Mouse (Mus musculus) intestine, postnatal 0 days (tissue): ENCODE measurements at regions not wholly inside any gene's neighbourhood (a gene's known extent, or its start where the extent isn't known, plus 50 kb on each side); places are given as distances from the start of the nearest gene placed in this dataset.

Source experiments
- ATAC-seq: fragments of 200-750 bp; cut with Nextera tagmentation; 2 replicates; pipeline ENCODE4 v1.8.0; 2017; ENCODE audit warnings: mild to moderate bottlenecking, moderate TSS enrichment, moderate library complexity
- H3K27ac ChIP-seq: fragments of 300-500 bp; sonication (generic); 2 replicates; pipeline ENCODE4 v1.5.1; 2014; ENCODE audit warnings: mild to moderate bottlenecking, low read depth, low read length, moderate library complexity
- H3K27me3 ChIP-seq: fragments of 300-500 bp; sonication (generic); replicated peaks from 2 replicates; pipeline ENCODE4 v1.6.1; 2014; ENCODE audit warnings: low read length, mixed read lengths; ENCODE audit not compliant: control insufficient read depth, insufficient read depth
- H3K36me3 ChIP-seq: fragments of 300-500 bp; sonication (generic); 2 replicates; pipeline ENCODE4 v1.6.1; 2014; ENCODE audit warnings: mild to moderate bottlenecking, moderate library complexity; ENCODE audit not compliant: control insufficient read depth, insufficient read depth
- H3K4me1 ChIP-seq: fragments of 300-500 bp; sonication (generic); replicated peaks from 2 replicates; pipeline ENCODE4 v1.6.1; 2014; ENCODE audit warnings: antibody characterized with exemption, low read length, mixed read lengths; ENCODE audit not compliant: control insufficient read depth, insufficient read depth
- H3K4me2 ChIP-seq: fragments of 300-500 bp; sonication (generic); replicated peaks from 2 replicates; pipeline ENCODE4 v1.6.1; 2014; ENCODE audit warnings: low read depth, mild to moderate bottlenecking, moderate library complexity
- H3K4me3 ChIP-seq: fragments of 300-500 bp; sonication (generic); 2 replicates; pipeline ENCODE4 v1.5.1; 2014; ENCODE audit warnings: low read depth, low read length
- H3K9ac ChIP-seq: fragments of 300-500 bp; sonication (generic); 2 replicates; pipeline ENCODE4 v1.6.1; 2014; ENCODE audit warnings: mild to moderate bottlenecking, low read depth, low read length
- H3K9me3 ChIP-seq: fragments of 300-500 bp; sonication (generic); 2 replicates; pipeline ENCODE4 v1.6.1; 2016; ENCODE audit warnings: mixed run types; ENCODE audit not compliant: control insufficient read depth
- CTCF ChIP-seq: sonication (generic); IDR thresholded peaks from 2 replicates; pipeline ENCODE4 v1.5.1; 2016; ENCODE audit warnings: low read depth, mild to moderate bottlenecking, control low read depth, antibody characterized with exemption, moderate library complexity
- WGBS: fragments of 180-500 bp; shearing (Covaris S2); extraction: QIAGEN DNeasy Blood & Tissue Kit; methylation state at CpG from one replicate; pipeline ENCODE4 v1.1.7; 2014; 5-methylcytosine and 5-hydroxymethylcytosine counted together

GRCm38 (mm10) chr12:30647511-30647910 is 63.3 kb downstream of the Tmem18 start:
- Histone ChIP-seq H3K27ac (no peak overlapping the region), H3K27me3 (no peaks in the 10 kb centered on the region), H3K4me1 (no peaks in the 10 kb centered on the region), H3K9me3 (no peaks in the 10 kb centered on the region), H3K9ac (no peak overlapping the region), H3K4me3 (no peak overlapping the region), H3K4me2 (no peak overlapping the region), H3K36me3 (no peaks in the 10 kb centered on the region)
- 46% methylated on average over 3 of the region's 3 CpGs for WGBS
- ATAC-seq = no peak
- no peak for TF ChIP-seq CTCF

DNA sequence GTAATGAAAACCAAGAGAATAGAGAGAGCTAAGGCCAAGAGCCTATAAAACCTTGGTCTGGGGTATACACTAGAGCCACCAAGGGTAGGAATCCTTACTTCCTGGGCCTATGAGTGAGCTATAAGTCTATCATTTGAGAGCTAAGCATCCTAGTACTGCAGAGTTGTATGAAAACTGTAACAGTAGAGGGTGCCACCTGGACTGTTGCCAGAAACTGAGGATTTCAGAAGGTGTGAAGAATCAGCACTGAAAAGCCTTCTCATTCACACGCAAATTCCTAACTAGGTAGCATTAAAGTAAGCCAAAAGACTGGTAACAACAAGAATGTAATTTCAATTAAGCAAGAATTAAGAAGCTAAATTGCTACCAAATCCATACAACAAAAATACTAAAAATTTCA is 67.3 kb downstream of the Tmem18 start:
- Histone ChIP-seq H3K36me3 (no peaks in the 10 kb centered on the region), H3K4me3 (no peak overlapping the region), H3K27me3 (no peaks in the 10 kb centered on the region), H3K9me3 (no peaks in the 10 kb centered on the region), H3K4me2 (no peak overlapping the region), H3K9ac (no peak overlapping the region), H3K27ac (no peak overlapping the region), H3K4me1 (no peaks in the 10 kb centered on the region)
- TF ChIP-seq CTCF = no peak
- WGBS = 89% methylated on average over 1 of the region's 1 CpGs
- ATAC-seq = no peak

GRCm38 (mm10) chr12:30654347-30655075 is 70.3 kb downstream of the Tmem18 start:
- ATAC-seq = no peak
- no peaks in the 10 kb centered on the region for H3K4me1 ChIP-seq
- no peak overlapping the region for H3K27ac ChIP-seq
- no peak overlapping the region for H3K4me2 ChIP-seq
- H3K4me3 ChIP-seq = no peak overlapping the region
- no peak overlapping the region for H3K9ac ChIP-seq
- no peak for TF ChIP-seq CTCF
- H3K36me3 ChIP-seq = no peaks in the 10 kb centered on the region
- 34% methylated on average over 5 of the region's 5 CpGs for WGBS
- no peaks in the 10 kb centered on the region for H3K27me3 ChIP-seq
- H3K9me3 ChIP-seq = no peaks in the 10 kb centered on the region

GRCm38 (mm10) chr12:30655076-30655421 is 70.8 kb downstream of the Tmem18 start:
- no peaks in the 10 kb centered on the region for H3K9me3 ChIP-seq
- WGBS = 79% methylated on average over 1 of the region's 1 CpGs

GRCm38 (mm10) chr12:30678826-30679225 is 94.6 kb downstream of the Tmem18 start:
- no peaks in the 10 kb centered on the region for H3K4me1 ChIP-seq
- no peak for ATAC-seq
- no peaks in the 10 kb centered on the region for H3K36me3 ChIP-seq
- H3K4me2 ChIP-seq = no peak overlapping the region
- no peak overlapping the region for H3K27ac ChIP-seq
- no peaks in the 10 kb centered on the region for H3K27me3 ChIP-seq
- 81% methylated on average over 2 of the region's 2 CpGs for WGBS
- no peak overlapping the region for H3K4me3 ChIP-seq
- no peak for TF ChIP-seq CTCF
- no peak overlapping the region for H3K9ac ChIP-seq
- no peaks in the 10 kb centered on the region for H3K9me3 ChIP-seq

More at GRCm38 (mm10) chr12:30655076-30655421, 70.8 kb downstream of the Tmem18 start:
- Histone ChIP-seq H3K4me2 (no peak overlapping the region), H3K27ac (no peak overlapping the region), H3K4me1 (no peaks in the 10 kb centered on the region), H3K27me3 (no peaks in the 10 kb centered on the region), H3K36me3 (no peaks in the 10 kb centered on the region), H3K9ac (no peak overlapping the region), H3K4me3 (no peak overlapping the region)
- TF ChIP-seq CTCF = no peak
- no peak for ATAC-seq

DNA sequence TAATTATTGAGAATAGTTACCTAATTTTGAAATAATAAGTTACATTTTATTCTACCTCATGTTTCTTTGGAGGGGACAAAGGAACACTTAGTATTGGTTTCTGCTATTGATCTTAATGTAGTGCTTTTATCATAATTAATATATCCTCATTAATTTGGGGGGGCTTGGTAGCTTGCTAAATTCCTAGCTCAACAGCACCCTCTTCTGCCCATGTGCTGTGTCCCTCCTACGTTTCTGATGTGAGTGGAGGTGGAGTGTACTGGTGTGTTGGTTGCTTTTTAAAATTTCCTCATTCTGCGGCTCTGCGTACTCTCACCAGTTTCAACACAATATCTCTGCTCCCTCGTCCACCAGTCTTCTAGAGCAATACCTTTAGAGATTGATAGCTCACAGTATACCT is 105.8 kb downstream of the Tmem18 start:
- Histone ChIP-seq H3K4me1 (no peaks in the 10 kb centered on the region), H3K36me3 (no peaks in the 10 kb centered on the region), H3K27ac (no peak overlapping the region), H3K4me2 (no peak overlapping the region), H3K27me3 (no peaks in the 10 kb centered on the region), H3K4me3 (no peak overlapping the region), H3K9ac (no peak overlapping the region), H3K9me3 (no peaks in the 10 kb centered on the region)
- 70% methylated on average over 4 of the region's 4 CpGs for WGBS
- TF ChIP-seq CTCF = peak; percentile 30; the same call in 1 of the 2 replicates
- ATAC-seq = no peak
